Mouse (Mus musculus) intestine, embryonic 16.5 days (tissue): ENCODE measurements around the gene Tnik. TPM values are rescaled to one million over a fixed set of nuclear protein-coding genes. Genes with fewer than 3 reads are reported as not detected.

ENCODE experiments used
- ATAC-seq: fragments of 200-750 bp; cut with Nextera tagmentation; 2 replicates; pipeline ENCODE4 v1.8.0; 2017; ENCODE audit warnings: moderate TSS enrichment, moderate library complexity
- H3K27ac ChIP-seq: fragments of 300-500 bp; sonication (generic); 2 replicates; pipeline ENCODE4 v1.5.1; 2014; ENCODE audit warnings: mild to moderate bottlenecking, low read length
- H3K27me3 ChIP-seq: fragments of 300-500 bp; sonication (generic); replicated peaks from 2 replicates; pipeline ENCODE4 v1.6.1; 2014; ENCODE audit warnings: low read length, control low read depth, mixed read lengths; ENCODE audit not compliant: control insufficient read depth, insufficient read depth
- H3K36me3 ChIP-seq: fragments of 300-500 bp; sonication (generic); 2 replicates; pipeline ENCODE4 v1.6.1; 2014; ENCODE audit warnings: low read length, control low read depth; ENCODE audit not compliant: control insufficient read depth, insufficient read depth
- H3K4me1 ChIP-seq: fragments of 300-500 bp; sonication (generic); 2 replicates; pipeline ENCODE4 v1.6.1; 2014; ENCODE audit warnings: low read length, control low read depth, mixed read lengths; ENCODE audit not compliant: control insufficient read depth, insufficient read depth
- H3K4me2 ChIP-seq: fragments of 300-500 bp; sonication (generic); 2 replicates; pipeline ENCODE4 v1.6.1; 2014; ENCODE audit warnings: low read depth, low read length, control low read depth
- H3K4me3 ChIP-seq: fragments of 300-500 bp; sonication (generic); 2 replicates; pipeline ENCODE4 v1.5.1; 2014; ENCODE audit warnings: mild to moderate bottlenecking, low read length
- H3K9ac ChIP-seq: fragments of 300-500 bp; sonication (generic); 2 replicates; pipeline ENCODE4 v1.6.1; 2014; ENCODE audit warnings: low read depth, low read length
- H3K9me3 ChIP-seq: fragments of 300-500 bp; sonication (generic); 2 replicates; pipeline ENCODE4 v1.6.1; 2016; ENCODE audit warnings: low read length, control low read depth; ENCODE audit not compliant: control insufficient read depth
- WGBS: fragments of 180-500 bp; shearing (Covaris S2); extraction: QIAGEN DNeasy Blood & Tissue Kit; methylation state at CpG from one replicate; pipeline ENCODE4 v1.1.7; 2014; 5-methylcytosine and 5-hydroxymethylcytosine counted together
- polyA plus RNA-seq: library from polyadenylated mRNA; unstranded; fragments of >200 nt; fragmentation: Nextera tagmentation; extraction: Ambion mirVana; gene quantifications from 2 replicates; pipeline ENCODE4 v1.2.1, GENCODE M21; 2015

Tnik gene
- polyA plus RNA-seq, 1 experiment from 2014 or later = 12.5 TPM

- Histone ChIP-seq H3K9me3 (no peaks in the 10 kb centered on the region), H3K27ac (no peak overlapping the region), H3K36me3 (no peaks in the 10 kb centered on the region)
Measured at GRCm38 (mm10) chr3:28699601-28700000, 436.6 kb downstream of the Tnik start.

GRCm38 (mm10) chr3:28705522-28706137 lies 442.6 kb downstream of the Tnik start:
- ATAC-seq = peak; percentile 93
- H3K4me2 ChIP-seq = no peak overlapping the region

More at GRCm38 (mm10) chr3:28699601-28700000, 436.6 kb downstream of the Tnik start:
- no peaks in the 10 kb centered on the region for H3K4me1 ChIP-seq
- H3K9ac ChIP-seq = no peak overlapping the region
- H3K4me2 ChIP-seq = no peak overlapping the region
- H3K27me3 ChIP-seq = no peaks in the 10 kb centered on the region
- ATAC-seq = no peak
- no peak overlapping the region for H3K4me3 ChIP-seq
- 69% methylated on average over 4 of the region's 4 CpGs for WGBS

GRCm38 (mm10) chr3:28706736-28707135 lies 443.7 kb downstream of the Tnik start:
- no peak overlapping the region for H3K27ac ChIP-seq
- no peak overlapping the region for H3K4me3 ChIP-seq
- H3K4me1 ChIP-seq = no peaks in the 10 kb centered on the region; the same call in 1 of the 2 replicates
- no peaks in the 10 kb centered on the region; the same call in 1 of the 2 replicates for H3K36me3 ChIP-seq
- no peak overlapping the region for H3K4me2 ChIP-seq
- H3K27me3 ChIP-seq = no peaks in the 10 kb centered on the region
- 72% methylated on average over 4 of the region's 4 CpGs for WGBS
- no peaks in the 10 kb centered on the region for H3K9me3 ChIP-seq
- ATAC-seq = no peak; the same call in 1 of the 2 replicates
- H3K9ac ChIP-seq = no peak overlapping the region

More at GRCm38 (mm10) chr3:28705522-28706137, 442.6 kb downstream of the Tnik start:
- H3K27ac ChIP-seq = peak overlapping the region; percentile 38
- no peaks in the 10 kb centered on the region for H3K9me3 ChIP-seq
- H3K4me1 ChIP-seq = no peaks in the 10 kb centered on the region; the same call in 1 of the 2 replicates
- WGBS = 46% methylated on average over 10 of the region's 10 CpGs
- H3K36me3 ChIP-seq = no peaks in the 10 kb centered on the region; the same call in 1 of the 2 replicates
- no peaks in the 10 kb centered on the region for H3K27me3 ChIP-seq
- no peak overlapping the region for H3K9ac ChIP-seq
- H3K4me3 ChIP-seq = no peak overlapping the region

- H3K4me3 ChIP-seq = no peak overlapping the region
- no peaks in the 10 kb centered on the region; the same call in 1 of the 2 replicates for H3K4me1 ChIP-seq
- 74% methylated on average over 1 of the region's 1 CpGs for WGBS
- no peak overlapping the region for H3K9ac ChIP-seq
- H3K27me3 ChIP-seq = no peaks in the 10 kb centered on the region
- H3K9me3 ChIP-seq = no peaks in the 10 kb centered on the region
- no peak for ATAC-seq
- H3K27ac ChIP-seq = no peak overlapping the region
- no peak overlapping the region for H3K4me2 ChIP-seq
- no peaks in the 10 kb centered on the region; the same call in 1 of the 2 replicates for H3K36me3 ChIP-seq
Measured at GRCm38 (mm10) chr3:28709740-28710139, 446.7 kb downstream of the Tnik start.

GRCm38 (mm10) chr3:28713913-28714698 lies 451.1 kb downstream of the Tnik start:
- Histone ChIP-seq H3K27ac (no peak overlapping the region), H3K4me2 (no peak overlapping the region), H3K4me3 (no peak overlapping the region), H3K9me3 (no peaks in the 10 kb centered on the region), H3K9ac (no peak overlapping the region), H3K27me3 (no peaks in the 10 kb centered on the region), H3K36me3 (no peaks in the 10 kb centered on the region; the same call in 1 of the 2 replicates), H3K4me1 (no peaks in the 10 kb centered on the region)
- 73% methylated on average over 7 of the region's 7 CpGs for WGBS
- ATAC-seq = no peak

GRCm38 (mm10) chr3:28718521-28718920 lies 455.5 kb downstream of the Tnik start:
- ATAC-seq = no peak
- Histone ChIP-seq H3K4me3 (no peak overlapping the region), H3K36me3 (no peaks in the 10 kb centered on the region), H3K4me2 (no peak overlapping the region), H3K27me3 (no peaks in the 10 kb centered on the region), H3K9ac (no peak overlapping the region), H3K9me3 (no peaks in the 10 kb centered on the region), H3K4me1 (peaks cover 8% of the 10 kb centered on the region; the same call in 1 of the 2 replicates), H3K27ac (no peak overlapping the region)
- WGBS = 74% methylated on average over 2 of the region's 2 CpGs

- H3K27ac ChIP-seq = no peak overlapping the region
- no peak for ATAC-seq
- H3K9me3 ChIP-seq = no peaks in the 10 kb centered on the region
- no peak overlapping the region for H3K4me2 ChIP-seq
- peaks cover 8% of the 10 kb centered on the region; the same call in 1 of the 2 replicates for H3K4me1 ChIP-seq
- no peaks in the 10 kb centered on the region for H3K36me3 ChIP-seq
- no peaks in the 10 kb centered on the region for H3K27me3 ChIP-seq
- no peak overlapping the region for H3K4me3 ChIP-seq
- H3K9ac ChIP-seq = no peak overlapping the region
- 39% methylated on average over 5 of the region's 5 CpGs for WGBS
Measured at GRCm38 (mm10) chr3:28721218-28721617, 458.2 kb downstream of the Tnik start.

- H3K27ac ChIP-seq = no peak overlapping the region
- ATAC-seq = peak; percentile 95
Measured at GRCm38 (mm10) chr3:28721838-28722237, 458.8 kb downstream of the Tnik start.

GRCm38 (mm10) chr3:28722531-28722930 lies 459.5 kb downstream of the Tnik start:
- ATAC-seq = no peak

More at GRCm38 (mm10) chr3:28721838-28722237, 458.8 kb downstream of the Tnik start:
- Histone ChIP-seq H3K4me1 (peaks cover 8% of the 10 kb centered on the region; the same call in 1 of the 2 replicates), H3K9ac (no peak overlapping the region), H3K27me3 (no peaks in the 10 kb centered on the region), H3K36me3 (no peaks in the 10 kb centered on the region), H3K4me2 (no peak overlapping the region), H3K9me3 (no peaks in the 10 kb centered on the region), H3K4me3 (no peak overlapping the region)
- 47% methylated on average over 7 of the region's 7 CpGs for WGBS

More at GRCm38 (mm10) chr3:28722531-28722930, 459.5 kb downstream of the Tnik start:
- H3K4me1 ChIP-seq = peaks cover 8% of the 10 kb centered on the region; the same call in 1 of the 2 replicates
- H3K4me2 ChIP-seq = no peak overlapping the region
- H3K9me3 ChIP-seq = no peaks in the 10 kb centered on the region
- no peak overlapping the region for H3K4me3 ChIP-seq
- no peak overlapping the region for H3K9ac ChIP-seq
- H3K27me3 ChIP-seq = no peaks in the 10 kb centered on the region
- no peaks in the 10 kb centered on the region for H3K36me3 ChIP-seq
- no peak overlapping the region for H3K27ac ChIP-seq
